In the genomic region with DNA sequence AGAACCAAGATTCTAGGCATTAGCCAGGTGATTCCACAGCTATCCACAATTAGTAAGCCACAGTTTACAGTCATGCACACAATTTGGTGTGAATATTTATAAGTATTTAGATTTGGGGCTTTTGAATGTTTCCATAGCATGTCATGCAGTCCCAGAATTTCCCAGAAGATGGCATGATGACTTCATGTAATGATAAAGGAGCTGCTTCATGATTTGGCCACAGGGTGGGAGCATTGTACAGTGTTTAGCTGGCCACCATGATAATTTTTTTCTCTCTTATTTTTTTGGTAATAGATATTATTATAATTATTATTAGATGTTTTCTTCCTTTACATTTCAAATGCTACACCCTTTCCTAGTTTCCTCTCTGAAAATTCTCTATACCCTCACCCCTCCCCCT, we compare ENCODE assay signal across 8 mouse cellular contexts.
DNase-seq lines count a peak whose midpoint lies in the region; ATAC-seq lines count a peak whose summit lies in the region.

No protein-coding gene starts in this region.

- H3K27me3 ChIP-seq in neural tube, embryonic 15.5 days (replicated peaks): no peaks in the 10 kb centered on the region
- H3K27me3 ChIP-seq in forebrain, embryonic 10.5 days (ENCODE audit: poor library complexity, severe bottlenecking): no peaks in the 10 kb centered on the region
- no peaks in the 10 kb centered on the region for H3K27me3 ChIP-seq in midbrain, embryonic 14.5 days (ENCODE audit: control insufficient read depth, insufficient read depth, low read length)

- DNase-seq in neural tube, embryonic 10.5 days (ENCODE audit: extremely low spot score, low spot score): peak; percentile 47
- DNase-seq in adrenal gland, postnatal 14 days: peak; percentile 67
- peak; percentile 32 for DNase-seq in forebrain, embryonic 10.5 days (ENCODE audit: extremely low spot score, low spot score)
- DNase-seq in left cerebral cortex, adult 18-20 months (ENCODE audit: low spot score in 2 of 2): peak; percentile 53 to 72
- DNase-seq in midbrain, embryonic 14.5 days: peak; percentile 91

- H3K36me3 ChIP-seq in neural tube, embryonic 15.5 days: no peaks in the 10 kb centered on the region
- no peaks in the 10 kb centered on the region for H3K36me3 ChIP-seq in forebrain, embryonic 10.5 days (replicated peaks)
- H3K36me3 ChIP-seq in midbrain, embryonic 14.5 days (ENCODE audit: control insufficient read depth, insufficient read depth, low read length): no peaks in the 10 kb centered on the region

- H3K27ac ChIP-seq in neural tube, embryonic 15.5 days (replicated peaks): no peak overlapping the region
- H3K27ac ChIP-seq in forebrain, embryonic 10.5 days: no peak overlapping the region
- H3K27ac ChIP-seq in midbrain, embryonic 14.5 days (replicated peaks; ENCODE audit: low read depth, low read length): no peak overlapping the region

- no peak; the same call in 1 of the 2 replicates for ATAC-seq in neural tube, embryonic 15.5 days (ENCODE audit: low FRiP score)
- ATAC-seq in hematopoietic stem cell, adult 5-6 weeks (replicated peaks in 1 of 2; ENCODE audit: insufficient read depth in 1 of 2, low FRiP score in 2 of 2, low TSS enrichment in 1 of 2, low read depth in 1 of 2, poor library complexity in 2 of 2, severe bottlenecking in 2 of 2): peak; percentile 49 to 84; a peak in 3 of 4 replicates
- ATAC-seq in midbrain, embryonic 14.5 days (ENCODE audit: low FRiP score, low TSS enrichment): peak; percentile 48; the same call in 1 of the 2 replicates
- ATAC-seq in monocyte, adult 5-6 weeks (replicated peaks; ENCODE audit: insufficient number of reproducible peaks, low FRiP score, low TSS enrichment, poor library complexity, severe bottlenecking): no peak

- no peak overlapping the region for H3K9ac ChIP-seq in neural tube, embryonic 15.5 days (replicated peaks)
- no peak overlapping the region for H3K9ac ChIP-seq in midbrain, embryonic 14.5 days (replicated peaks; ENCODE audit: low read length)

- no peaks in the 10 kb centered on the region for H3K9me3 ChIP-seq in neural tube, embryonic 15.5 days (replicated peaks)
- no peaks in the 10 kb centered on the region for H3K9me3 ChIP-seq in forebrain, embryonic 10.5 days
- no peaks in the 10 kb centered on the region for H3K9me3 ChIP-seq in midbrain, embryonic 14.5 days (ENCODE audit: control insufficient read depth, low read length)

- no peaks in the 10 kb centered on the region for H3K4me1 ChIP-seq in neural tube, embryonic 15.5 days
- H3K4me1 ChIP-seq in forebrain, embryonic 10.5 days: no peaks in the 10 kb centered on the region
- H3K4me1 ChIP-seq in midbrain, embryonic 14.5 days (ENCODE audit: control insufficient read depth, insufficient read depth, low read length): no peaks in the 10 kb centered on the region

- no peak overlapping the region for H3K4me2 ChIP-seq in neural tube, embryonic 15.5 days
- no peak overlapping the region for H3K4me2 ChIP-seq in midbrain, embryonic 14.5 days (ENCODE audit: low read length)

- no peak overlapping the region for H3K4me3 ChIP-seq in neural tube, embryonic 15.5 days (replicated peaks)
- no peak overlapping the region for H3K4me3 ChIP-seq in forebrain, embryonic 10.5 days
- H3K4me3 ChIP-seq in midbrain, embryonic 14.5 days (replicated peaks; ENCODE audit: low read depth, low read length): no peak overlapping the region

Comparison
In these comparisons a context has a peak if more than half of its experiments do, and no peak if none do; other contexts are left out.
1. DNase-seq: peak in every context shown above with its lines; median percentile 91 in midbrain, embryonic 14.5 days; 67 in adrenal gland, postnatal 14 days; 62 in left cerebral cortex, adult 18-20 months; 47 in neural tube, embryonic 10.5 days; 32 in forebrain, embryonic 10.5 days.
2. ATAC-seq: peak in hematopoietic stem cell, adult 5-6 weeks (2 of 2) and midbrain, embryonic 14.5 days (single experiment); none in neural tube, embryonic 15.5 days (single experiment) and monocyte, adult 5-6 weeks (single experiment).